In the genomic region with DNA sequence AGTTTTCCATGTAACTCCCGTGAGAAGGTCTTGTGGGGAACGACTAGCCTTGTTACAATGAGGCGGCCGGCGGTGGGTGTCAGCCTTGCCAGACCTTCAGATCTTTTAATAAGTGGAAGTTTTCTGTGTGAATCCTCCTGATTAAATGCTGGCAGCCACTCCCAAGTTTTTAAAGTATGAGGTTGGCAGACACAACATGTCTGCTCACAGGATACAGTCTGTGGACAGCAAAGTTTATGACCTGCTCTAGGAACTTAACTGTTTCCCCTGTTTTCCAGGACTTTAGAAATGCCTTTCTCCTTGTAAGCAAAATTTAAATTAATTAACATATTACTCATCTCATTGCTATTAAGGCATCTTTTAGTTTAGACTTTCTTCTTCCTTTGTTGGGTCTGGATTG, we compare ENCODE assay signal across 10 mouse cellular contexts.
"Had no signal": no experiment of that assay in that cellular context is flagged by ENCODE, and none has a peak within 500 bp of the region (broad histone marks: within the 10 kb centered on the region; RNA-seq: fewer than 3 reads in every experiment).

No protein-coding gene starts in this region.

- H3K4me1 ChIP-seq: limb, embryonic 15.5 days; liver, embryonic 12.5 days; lung, embryonic 15.5 days had no signal

- H3K27ac ChIP-seq: limb, embryonic 15.5 days; liver, embryonic 12.5 days; lung, embryonic 15.5 days; midbrain, embryonic 12.5 days; stomach, postnatal 0 days had no signal

- H3K9me3 ChIP-seq: limb, embryonic 15.5 days; liver, embryonic 12.5 days; lung, embryonic 15.5 days; midbrain, embryonic 12.5 days; neural tube, embryonic 13.5 days had no signal

- H3K4me2 ChIP-seq: limb, embryonic 15.5 days; liver, embryonic 12.5 days; lung, embryonic 15.5 days; midbrain, embryonic 12.5 days; neural tube, embryonic 13.5 days had no signal

- ATAC-seq: liver, embryonic 12.5 days; midbrain, embryonic 16.5 days had no signal

- H3K36me3 ChIP-seq: limb, embryonic 15.5 days; liver, embryonic 12.5 days; lung, embryonic 15.5 days; midbrain, embryonic 12.5 days; neural tube, embryonic 13.5 days had no signal

- H3K4me3 ChIP-seq: limb, embryonic 15.5 days; liver, embryonic 12.5 days; lung, embryonic 15.5 days; midbrain, embryonic 12.5 days; neural tube, embryonic 13.5 days had no signal

- DNase-seq: kidney, postnatal 14 days; layer of hippocampus, postnatal 36 days; thymus, postnatal 4 days had no signal

- H3K9ac ChIP-seq: limb, embryonic 15.5 days; liver, embryonic 12.5 days; lung, embryonic 15.5 days; midbrain, embryonic 12.5 days; neural tube, embryonic 13.5 days had no signal

- H3K27me3 ChIP-seq: limb, embryonic 15.5 days; liver, embryonic 12.5 days; lung, embryonic 15.5 days; midbrain, embryonic 12.5 days; neural tube, embryonic 13.5 days had no signal
